Mouse (Mus musculus): ENCODE measurements around the gene 1700011M02Rik.

DNA sequence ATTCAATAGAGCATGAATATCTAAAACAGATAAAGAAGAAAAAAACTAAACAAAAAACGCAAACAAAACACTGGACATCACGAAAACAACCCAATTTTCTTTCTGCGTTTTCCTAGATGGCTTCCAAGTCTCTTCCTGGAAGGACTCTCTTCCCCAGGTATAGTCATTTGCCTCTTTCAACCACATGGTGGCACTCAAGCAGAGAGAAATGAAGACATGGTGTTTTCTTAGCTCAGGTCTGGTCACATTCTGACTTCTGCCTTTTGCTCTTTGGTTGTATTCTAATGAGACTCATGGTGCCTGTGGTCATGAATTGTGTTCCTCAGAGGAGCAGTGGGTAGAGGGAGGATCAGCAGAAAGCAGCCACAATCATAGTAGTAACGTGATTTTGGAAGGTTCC is 50.2 kb downstream of the 1700011M02Rik start:
- TF ChIP-seq CTCF (IDR thresholded peaks at IDR 0.05; ENCODE audit: insufficient read depth, low read length) (no peak), POLR2A (IDR thresholded peaks at IDR 0.05; ENCODE audit: borderline replicate concordance, extremely low read depth, low read depth, low read length) (no peak)

Measured in lung, adult 2 months (tissue).